Mouse (Mus musculus) c-Kit-positive CD71-negative TER-119-negative erythroid progenitor cells, embryonic 14.5 days (primary cell): ENCODE measurements around the gene Kantr.
"Not testable (repeated sequence)": the region's sequence is repeated elsewhere in the genome, so short reads cannot be mapped to it uniquely, and the experiment has no call there.

Experiments used
- DNase-seq: peaks from one replicate; pipeline ENCODE4 v3.0.0-alpha.2; 2013; ENCODE audit warnings: low read depth

Kantr gene

DNA sequence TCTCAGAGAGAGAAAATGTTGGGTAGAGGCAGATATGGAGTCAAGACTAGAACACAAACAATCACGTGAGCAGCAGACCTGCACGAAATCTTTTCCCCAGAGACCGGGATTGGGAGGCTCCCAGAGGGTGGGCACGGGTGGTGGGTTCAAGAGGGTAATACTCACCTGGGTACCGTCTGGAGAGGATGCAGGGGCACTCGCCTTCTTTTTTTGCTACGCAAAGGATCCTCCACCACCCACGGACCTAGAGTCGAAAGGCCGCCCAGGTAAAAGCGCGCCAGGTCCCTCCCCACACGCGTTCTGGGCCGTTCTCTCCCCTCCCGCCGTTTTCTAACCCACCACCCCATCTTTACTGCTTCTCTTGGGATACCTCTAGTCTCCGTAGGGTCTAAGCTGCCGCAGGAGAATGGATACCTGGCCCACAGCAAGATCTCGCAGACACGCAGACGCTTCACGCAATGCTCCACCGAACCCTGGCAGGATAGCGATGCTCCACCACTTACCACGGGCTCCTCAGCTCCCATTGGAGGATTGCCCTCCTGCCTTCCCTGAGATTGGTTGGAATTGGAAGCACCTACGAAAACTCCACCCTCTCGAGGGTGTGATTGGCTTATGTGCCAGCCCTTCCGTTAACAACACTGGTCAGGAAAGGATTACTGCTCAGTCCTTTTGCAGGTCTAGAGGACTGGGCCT lies at the start of gene Kantr:
Gene Kantr, minus strand, starts transcription at position 500 of the 693 bp plus-strand sequence.
- DNase-seq: peak; percentile 59

DNA sequence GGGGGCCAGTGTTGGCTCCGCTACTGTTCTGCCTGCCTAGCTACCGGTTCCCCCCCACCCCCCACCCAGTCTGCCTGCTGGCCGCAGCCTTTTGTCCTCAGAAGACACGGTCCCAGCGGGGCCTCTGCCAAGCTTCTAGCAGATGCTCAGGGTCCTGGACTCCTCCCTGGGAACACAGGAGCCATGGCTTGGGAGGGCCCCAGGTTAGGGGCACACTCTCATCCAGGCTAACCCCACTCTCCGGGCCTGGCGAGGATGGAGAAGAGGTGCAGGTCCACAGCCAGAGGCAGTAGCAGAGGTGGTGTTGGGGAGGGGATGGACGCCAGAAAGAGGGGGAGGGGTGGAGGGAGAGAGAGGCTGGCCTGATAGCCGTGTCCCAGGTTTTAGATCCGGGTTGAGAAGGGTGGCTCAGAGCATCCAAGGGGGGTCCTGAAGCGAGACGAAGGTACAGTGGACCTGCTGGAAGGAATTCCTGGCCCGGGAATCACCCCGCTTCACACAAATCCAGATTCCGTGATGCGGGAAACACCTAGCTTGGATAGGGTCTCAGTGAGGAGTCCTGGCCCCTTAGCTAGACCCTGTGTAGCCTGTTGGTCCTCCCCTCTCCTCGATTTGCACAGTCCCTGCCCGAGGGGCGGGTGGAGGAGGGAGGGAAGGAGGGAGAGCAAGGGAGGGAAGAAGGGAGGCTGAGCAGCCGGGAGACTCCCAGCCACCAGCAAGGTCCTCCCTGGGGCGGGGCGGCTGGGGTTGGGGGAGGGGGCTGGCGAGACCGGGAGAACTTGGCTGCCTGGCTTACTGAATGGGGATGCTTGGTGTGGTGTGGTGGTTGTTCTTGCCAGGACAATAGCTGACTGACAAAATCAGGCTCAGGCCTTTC lies 41.3 kb upstream of the Kantr start, which contains the start of gene Gpr173:
Gene Gpr173, minus strand, starts transcription at position 308 of the 877 bp plus-strand sequence.
- no peak for DNase-seq

DNA sequence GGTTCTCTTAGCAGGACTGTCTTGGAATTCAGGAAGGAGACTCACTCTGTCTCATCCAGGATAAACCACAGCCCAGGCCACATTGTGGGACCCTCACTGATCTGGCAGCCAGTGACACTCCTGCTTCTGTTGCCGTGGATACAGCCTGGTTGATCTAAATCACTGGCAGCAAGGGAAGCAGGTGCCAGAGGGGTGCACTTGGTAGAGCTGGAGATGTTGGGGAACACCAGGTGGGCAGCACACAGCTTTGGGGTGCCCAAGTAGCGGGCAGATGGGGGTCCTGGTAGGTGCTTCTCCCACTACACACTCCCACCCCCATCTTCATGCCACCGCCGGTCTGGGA lies 40.7 kb upstream of the Kantr start:
- no peak for DNase-seq

DNA sequence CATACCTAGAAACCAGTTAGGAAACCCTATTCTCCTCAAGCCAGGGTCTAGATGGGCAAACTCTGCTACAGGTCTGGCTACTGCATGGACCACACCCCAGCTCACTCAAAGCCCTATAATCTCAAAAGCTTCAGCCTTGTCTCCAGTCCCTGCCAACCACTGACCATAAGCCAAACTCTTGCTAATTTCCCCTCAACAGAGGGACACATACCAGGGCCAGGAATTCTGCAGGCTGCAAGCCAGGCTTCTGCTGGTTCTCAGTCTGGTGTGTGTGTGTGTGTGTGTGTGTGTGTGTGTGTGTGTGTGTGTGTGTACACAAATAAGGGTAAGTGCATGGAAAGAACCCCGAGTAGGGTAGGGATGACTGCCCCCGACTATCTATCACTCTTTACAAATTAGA lies 39.1 kb upstream of the Kantr start:
- no peak for DNase-seq

DNA sequence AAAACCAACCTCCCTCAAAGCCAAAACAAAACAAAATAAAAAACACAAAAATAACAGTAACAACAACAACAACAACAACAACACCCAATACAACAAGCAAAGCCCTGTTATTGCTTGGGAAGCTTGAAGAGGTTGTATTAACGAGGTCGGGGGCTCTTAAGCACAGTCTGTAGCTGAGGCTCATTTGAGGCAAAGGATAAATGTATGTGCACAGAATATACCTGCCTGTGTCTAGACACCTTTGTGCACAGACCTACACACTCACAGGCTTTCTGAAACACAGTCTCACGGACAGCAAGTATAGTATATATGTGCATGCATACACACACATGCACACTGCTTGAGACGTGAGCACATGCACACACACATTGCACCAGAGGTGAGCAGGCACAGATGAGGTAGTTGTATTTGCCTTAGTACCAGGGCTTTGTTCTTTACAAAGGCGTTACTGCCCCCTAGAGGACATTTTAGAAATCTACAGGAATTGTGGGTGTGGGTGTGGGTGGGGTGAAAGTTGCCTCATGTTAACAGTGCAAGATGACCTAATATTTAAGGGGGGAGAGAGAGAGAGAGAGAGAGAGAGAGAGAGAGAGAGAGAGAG lies 25.4 kb upstream of the Kantr start:
- DNase-seq: peak; percentile 57

DNA sequence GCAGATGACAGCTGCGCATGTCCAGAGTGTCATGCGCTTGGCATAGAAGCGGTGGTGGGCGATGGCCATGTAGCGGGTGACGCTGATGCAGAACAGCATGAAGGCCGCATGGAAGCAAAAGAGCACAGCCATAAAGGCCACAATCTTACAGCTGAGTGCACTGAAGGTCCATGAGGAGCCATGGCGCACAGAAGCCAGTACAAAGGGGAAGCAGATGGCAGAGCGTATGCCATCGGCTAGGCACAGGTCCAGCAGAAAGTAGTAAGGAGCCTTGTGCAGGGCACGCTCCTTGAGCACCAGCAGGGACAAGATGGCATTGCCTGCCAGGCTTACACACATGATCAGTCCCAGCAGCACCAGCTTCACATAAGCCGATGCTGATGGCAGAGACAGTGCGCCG lies 19.7 kb upstream of the Kantr start:
- no peak for DNase-seq

DNA sequence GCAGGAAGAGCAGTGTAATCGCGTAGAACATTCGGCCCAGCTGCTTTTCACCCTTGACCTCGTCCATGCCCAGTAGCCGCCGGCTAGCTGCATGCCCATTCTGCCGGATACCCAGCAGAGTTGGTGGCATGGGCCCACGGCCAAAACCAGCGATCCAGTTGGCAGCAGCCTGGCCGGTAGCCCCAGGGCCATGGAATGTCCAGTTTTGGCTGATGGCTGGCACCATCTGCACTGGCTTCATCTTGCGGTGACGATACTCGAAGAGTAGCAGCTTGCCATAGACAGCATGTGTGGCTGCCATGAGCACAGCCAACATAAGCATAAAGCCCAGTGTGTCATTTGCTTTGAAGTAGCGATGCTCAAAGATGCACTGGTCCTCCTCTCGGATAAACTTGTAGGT lies 19.3 kb upstream of the Kantr start:
- DNase-seq: no peak

DNA sequence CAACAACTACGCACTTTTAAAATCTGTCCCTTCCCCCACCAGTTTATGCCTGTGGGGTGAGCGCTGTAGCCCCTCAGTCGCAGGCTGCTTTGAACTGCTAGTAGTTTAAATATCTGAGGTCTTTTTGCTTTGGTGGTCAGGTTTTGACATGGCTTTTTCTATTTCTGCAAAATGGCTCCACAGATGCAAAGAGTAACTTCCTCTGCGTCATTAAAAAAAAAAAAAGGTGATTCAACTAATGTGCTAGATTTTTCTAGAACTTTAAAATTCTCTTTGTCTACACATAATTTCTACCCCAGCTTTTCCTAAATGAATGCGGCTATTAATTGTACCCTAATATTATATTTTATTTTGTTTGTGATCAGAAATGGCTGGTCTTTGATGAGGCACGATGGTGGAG lies 15.6 kb upstream of the Kantr start:
- no peak for DNase-seq

DNA sequence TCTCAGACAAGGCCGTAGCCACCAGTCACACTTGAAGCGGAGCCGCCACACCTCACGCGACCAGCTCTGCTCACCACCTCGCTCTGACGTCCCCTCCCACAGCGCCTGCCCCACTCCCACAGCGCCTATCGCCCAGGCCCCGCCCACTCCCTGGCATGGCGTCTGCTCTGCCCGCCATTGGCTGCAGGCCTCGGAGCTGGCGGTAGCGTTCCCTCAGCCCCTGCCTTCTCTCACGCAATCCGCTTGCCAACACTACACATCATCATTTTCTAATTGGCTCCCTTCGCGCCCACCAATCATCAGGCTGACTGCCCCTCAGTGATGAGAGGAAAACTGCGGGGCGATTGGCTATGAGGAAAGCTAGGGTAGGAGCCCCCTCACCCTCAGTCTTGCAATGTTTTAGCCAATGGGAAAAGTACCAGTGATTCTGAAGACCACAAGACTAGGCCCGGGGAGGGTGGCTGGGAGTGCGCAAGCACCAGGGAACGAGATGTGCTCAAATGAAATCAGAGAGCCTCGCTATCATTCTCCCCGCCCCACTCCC lies 15.1 kb upstream of the Kantr start, which contains the start of gene Tspyl2:
Gene Tspyl2, minus strand, starts transcription at position 68 of the 544 bp plus-strand sequence.
- DNase-seq: peak; percentile 72

DNA sequence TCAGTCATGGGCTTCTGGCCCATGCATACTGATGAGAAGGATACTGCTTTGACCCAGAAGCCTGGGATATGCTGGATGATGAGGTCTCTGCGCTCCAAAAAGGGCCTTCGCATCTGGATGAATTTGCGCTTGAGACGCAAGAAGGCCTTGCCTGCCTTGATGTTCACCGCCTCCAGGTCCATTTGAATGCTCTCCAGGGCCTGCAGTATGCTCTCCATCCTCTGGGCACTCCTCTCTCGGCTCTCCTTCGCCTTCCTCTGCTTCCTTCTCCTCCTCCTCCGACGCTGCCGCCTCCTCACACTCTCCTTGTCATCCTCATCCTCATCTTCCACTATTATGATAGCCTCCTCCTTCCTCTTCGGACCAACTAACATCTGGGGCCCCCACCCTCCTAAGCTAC lies 14.2 kb upstream of the Kantr start:
- no peak for DNase-seq

DNA sequence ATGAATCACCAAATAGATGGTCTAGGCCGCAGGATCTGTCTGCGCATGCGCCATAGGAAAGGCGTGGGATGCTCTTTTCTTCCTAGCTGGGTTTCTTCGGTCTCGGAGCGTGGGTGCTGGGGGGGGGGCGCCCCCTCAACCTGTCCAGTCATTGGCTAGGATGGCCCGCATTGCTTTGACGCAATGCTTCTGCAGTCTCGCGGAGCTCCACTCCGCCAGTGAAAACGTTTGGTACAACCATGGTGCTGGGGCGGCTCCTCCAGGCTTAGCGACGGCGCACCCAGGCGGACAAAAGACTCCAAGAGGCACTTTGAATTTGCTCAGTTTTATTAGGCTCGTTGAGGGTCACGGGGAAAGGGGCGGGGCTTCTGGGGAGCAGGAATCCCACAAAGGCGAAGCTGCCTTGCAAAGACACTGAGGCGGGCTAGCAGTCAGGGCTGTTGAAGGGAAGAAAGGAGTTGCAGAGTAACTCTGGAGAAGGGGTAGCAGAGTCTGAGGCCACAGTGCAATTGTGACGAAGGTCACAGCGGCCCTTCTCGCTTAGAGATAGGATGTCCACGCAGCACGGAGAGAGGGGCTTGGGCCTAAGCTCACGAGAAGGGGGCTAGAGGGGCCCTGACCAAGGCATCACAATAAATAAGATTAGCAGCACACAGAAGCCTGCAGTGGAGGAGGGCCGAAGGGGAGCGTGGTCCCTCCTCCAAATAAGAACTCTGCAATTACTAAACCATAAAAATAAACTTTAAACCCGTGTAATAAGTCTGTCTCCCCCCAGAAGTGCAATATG lies 9.4 kb upstream of the Kantr start:
- peak; percentile 72 for DNase-seq

DNA sequence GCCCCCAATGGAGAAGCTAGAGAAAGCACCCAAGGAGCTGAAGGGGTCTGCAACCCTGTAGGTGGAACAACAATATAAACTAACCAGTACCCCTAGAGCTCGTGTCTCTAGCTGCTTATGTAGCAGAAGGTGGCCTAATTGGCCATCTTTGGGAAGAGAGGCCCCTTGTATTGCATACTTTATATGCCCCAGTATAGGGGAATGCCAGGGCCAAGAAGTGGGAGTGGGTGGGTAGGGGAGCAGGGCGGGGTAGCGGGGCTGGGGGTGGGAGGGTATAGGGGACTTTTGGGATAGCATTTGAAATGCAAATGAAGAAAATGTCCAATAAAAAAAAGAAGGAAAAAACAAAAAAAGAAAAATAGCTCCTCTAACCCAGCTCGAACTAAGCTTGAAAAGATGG lies 8.8 kb upstream of the Kantr start:
- DNase-seq: not testable (repeated sequence)

DNA sequence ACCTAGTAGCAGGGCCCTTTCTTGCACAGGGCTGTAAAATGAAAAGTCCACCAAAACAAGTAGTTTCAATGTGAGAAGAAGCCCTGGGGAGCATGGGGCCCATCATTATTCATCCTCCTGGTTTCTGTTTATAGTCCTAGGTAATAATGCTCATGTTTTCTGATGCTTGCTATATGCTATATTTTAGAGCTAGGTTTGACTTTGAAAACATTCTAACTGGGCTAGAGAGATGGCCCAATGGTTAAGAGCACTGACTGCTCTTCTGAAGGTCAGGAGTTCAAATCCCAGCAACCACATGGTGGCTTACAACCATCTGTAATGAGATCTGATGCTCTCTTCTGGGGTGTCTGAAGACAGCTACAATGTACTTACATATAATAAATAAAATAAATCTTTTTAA lies 2.1 kb upstream of the Kantr start:
- not testable (repeated sequence) for DNase-seq

DNA sequence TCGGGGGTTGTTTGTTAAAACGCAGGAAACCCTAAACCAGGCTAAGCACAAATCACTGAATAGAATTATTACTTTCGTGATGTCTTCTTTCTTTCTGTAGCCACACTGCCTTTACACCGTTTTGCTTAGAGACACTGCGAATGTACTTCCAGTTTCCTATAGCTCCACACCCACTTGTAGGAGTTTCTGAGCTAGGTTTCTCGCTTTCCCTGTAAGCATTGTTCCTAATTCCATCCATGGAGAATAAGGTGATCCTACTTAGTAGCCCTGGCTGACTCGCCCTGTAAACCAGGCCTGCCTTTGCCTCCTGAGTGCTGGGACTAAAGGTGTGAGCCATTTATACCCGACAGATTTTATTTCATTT lies 376 bp upstream of the Kantr start:
- DNase-seq: no peak

DNA sequence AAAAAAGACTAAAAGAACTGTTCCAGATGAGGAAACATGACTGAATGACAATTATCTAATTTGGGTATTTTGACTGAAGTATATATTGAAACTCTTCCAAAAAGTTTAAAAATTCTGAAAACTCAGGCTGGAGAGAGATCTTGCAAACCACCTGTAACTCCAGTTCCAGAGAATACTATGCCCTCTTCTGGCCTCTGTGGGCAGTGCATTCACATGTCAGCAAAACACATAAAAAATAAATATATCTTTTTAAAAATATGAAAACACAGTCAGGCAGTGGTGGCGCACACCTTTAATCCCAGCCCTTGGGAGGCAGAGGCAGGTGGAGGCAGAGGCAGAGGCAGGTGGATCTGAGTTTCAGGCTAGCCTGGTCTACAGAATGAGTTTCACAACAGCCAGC lies 3.7 kb downstream of the Kantr start:
- no peak for DNase-seq

DNA sequence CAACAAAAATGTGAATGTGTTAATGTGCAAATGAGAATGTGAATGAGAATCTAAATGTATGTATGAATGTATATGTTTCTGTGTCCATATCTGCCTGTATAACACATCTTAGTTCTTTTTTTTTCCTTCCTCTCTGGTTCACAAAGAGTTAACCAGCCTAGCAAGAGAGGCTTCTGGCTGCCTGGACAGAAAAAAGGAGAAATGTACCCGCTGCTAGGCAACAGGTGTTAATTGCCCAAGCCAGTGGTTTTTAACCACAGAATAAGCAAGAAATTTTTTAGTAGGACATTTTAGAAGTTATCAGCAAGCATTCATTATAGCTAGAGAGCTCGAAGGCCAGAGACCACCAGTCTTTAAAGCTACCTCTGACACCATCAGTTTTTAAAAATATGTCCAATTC lies 4.5 kb downstream of the Kantr start:
- DNase-seq: no peak

DNA sequence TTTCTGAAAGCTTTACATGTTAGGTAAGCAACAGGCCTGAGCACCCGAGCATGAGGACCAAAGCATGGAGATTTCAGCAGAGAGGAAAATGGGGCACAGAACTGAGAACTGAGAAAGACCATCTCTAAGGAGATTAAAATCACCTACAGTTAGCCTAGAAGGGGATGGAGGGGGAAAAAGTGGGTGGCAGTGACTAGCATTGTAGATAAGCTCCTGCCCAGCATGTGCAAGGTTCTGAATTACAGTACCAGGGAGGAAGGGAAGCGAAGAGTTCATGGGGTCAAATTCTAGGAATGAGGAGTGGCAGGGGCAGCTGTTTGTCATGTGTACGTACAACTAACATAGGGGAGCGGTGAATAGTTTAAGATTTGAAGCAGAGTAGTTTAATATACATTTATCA lies 6.8 kb downstream of the Kantr start:
- no peak for DNase-seq

DNA sequence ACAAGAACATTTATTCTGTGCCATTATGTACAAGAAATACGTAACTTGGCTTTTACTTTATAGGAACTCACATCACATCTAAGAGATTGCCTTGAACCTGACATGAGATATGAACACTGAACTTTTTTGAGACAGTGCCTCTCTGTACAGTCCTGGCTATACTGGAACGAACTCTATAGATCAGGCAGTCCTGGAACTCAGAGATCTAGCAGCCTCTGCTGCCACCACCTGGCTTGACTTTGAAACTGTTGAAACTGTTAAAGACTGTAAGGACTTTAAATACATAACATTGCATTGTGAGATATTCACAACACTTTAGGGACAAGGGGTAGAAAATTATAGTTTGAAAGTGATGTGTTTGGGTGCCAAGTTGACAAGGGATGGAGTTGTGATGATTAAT lies 19.4 kb downstream of the Kantr start:
- peak; percentile 19 for DNase-seq

DNA sequence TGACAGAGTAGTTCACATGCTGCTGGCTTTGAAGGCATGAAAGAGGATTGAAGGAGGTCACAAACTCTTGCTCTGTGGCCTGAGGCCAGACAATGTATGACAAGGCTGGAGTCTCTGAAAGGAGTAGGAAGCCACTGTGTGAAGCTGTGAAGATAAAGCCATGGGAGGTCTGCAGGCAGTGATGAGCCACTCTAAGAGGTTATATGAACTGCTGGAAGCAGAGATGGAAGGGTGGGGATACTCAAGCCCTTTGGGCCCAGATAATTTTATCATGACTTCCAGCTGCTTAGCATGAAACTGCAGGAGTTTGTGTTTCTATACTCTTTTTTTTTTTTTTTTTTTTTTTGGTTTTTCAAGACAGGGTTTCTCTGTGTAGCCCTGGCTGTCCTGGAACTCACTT lies 19.9 kb downstream of the Kantr start:
- peak; percentile 20 for DNase-seq

DNA sequence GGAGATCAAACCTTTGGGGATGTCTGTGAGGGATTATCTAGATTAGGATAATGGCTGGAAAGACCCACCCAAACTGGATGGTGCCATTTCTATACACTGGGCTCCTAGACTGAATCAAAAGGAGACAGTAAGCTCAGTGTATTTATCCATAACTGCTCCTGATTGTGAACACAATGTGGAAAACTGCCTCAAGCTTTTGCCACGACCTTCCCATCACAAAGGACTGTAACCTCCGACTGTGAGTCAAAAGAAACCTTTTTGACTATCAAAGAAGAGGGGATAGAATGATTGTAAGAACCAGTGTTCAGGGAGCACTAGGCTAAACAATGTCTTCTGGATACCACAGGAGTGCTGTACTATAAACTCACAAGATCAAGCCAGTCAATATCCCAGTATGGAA lies 21.1 kb downstream of the Kantr start:
- DNase-seq: no peak

DNA sequence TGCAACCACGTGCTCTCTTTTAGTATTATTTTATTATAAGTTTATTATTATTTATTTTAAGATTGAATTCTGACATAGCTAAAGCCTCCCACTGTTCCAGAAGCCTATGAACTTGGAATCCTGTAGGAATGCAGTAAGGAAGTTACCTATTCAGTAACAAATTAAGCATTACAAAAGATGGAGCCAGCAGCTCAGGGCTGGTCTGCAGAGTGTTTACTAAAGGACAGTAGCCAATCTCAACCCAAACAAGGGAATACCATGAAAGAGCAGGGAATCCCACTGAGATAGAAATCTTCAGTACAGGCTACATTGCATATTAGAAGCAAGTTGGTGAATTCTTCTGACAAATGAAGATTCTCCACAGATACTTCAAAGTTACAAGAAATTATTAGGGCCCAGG lies 40.3 kb downstream of the Kantr start:
- DNase-seq: not testable (repeated sequence)

DNA sequence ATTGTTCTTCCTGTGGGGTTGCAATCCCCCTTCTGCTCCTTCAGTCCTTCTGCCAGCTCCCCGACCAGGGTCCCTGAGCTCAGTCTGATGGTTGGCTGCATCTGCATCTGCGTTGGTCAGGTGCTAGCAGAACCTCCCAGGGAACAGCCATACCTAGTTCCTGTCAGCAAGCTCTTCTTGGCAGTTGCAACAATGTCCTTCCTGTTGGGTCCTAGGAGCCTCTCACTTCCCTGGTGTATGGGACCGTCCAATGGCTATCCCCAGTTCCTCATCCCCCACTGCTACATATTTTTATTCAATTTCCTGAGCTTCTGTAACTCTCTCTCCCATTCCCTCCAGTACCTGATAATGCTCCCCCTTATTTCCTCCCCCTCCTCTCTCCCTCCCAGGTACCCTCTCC lies 42.5 kb downstream of the Kantr start:
- no peak for DNase-seq
